Comparison of ENCODE assay signal across 9 mouse cellular contexts in the genomic region with DNA sequence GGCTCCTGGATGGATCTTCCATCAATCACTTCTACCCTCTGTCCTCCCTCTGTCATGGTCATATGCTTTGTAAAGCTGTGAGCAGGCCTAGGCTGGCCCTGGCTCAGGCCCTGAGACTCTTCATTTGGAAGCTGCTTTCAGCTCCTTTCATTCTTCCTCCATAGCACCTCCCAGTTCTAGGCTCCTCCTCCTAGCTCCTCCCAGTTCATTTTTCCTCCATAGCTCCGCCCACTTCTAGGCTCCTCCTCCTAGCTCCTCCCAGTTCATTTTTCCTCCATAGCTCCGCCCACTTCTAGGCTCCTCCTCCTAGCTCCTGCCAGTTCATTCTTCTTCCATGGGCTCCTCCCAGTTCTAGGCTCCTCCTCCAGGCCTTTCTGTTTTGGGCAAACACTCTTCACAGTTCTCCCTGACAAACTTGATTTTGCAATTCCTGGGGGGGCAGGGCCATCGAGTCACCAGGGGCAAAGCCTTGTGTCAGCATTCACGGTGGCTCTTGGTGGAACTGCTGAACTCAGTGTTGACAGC.
DNase-seq lines count a peak whose midpoint lies in the region; ATAC-seq lines count a peak whose summit lies in the region.
"Had no signal": no experiment of that assay in that cellular context is flagged by ENCODE, and none has a peak within 500 bp of the region (broad histone marks: within the 10 kb centered on the region; RNA-seq: fewer than 3 reads in every experiment).

No protein-coding gene starts in this region.

- H3K27ac ChIP-seq in hindbrain, embryonic 10.5 days, result peak overlapping the region; percentile 56
- H3K27ac ChIP-seq in hindbrain, embryonic 16.5 days (ENCODE audit: low read depth, low read length), result no peak overlapping the region
- H3K27ac ChIP-seq: limb, embryonic 15.5 days had no signal

- no peak for ATAC-seq in hindbrain, embryonic 16.5 days
- peak; percentile 68 to 75 for ATAC-seq in hematopoietic stem cell, adult 5-6 weeks (replicated peaks in 1 of 2; ENCODE audit: insufficient read depth in 1 of 2, low FRiP score in 2 of 2, low TSS enrichment in 1 of 2, low read depth in 1 of 2, poor library complexity in 2 of 2, severe bottlenecking in 2 of 2)

- no peak overlapping the region for H3K4me2 ChIP-seq in hindbrain, embryonic 16.5 days (ENCODE audit: low read length)
- H3K4me2 ChIP-seq: limb, embryonic 15.5 days had no signal

- H3K9ac ChIP-seq in hindbrain, embryonic 16.5 days (ENCODE audit: low read depth, low read length), result no peak overlapping the region
- H3K9ac ChIP-seq: limb, embryonic 15.5 days had no signal

- H3K27me3 ChIP-seq in hindbrain, embryonic 10.5 days (ENCODE audit: insufficient read depth, poor library complexity, severe bottlenecking), result no peaks in the 10 kb centered on the region
- no peaks in the 10 kb centered on the region for H3K27me3 ChIP-seq in hindbrain, embryonic 16.5 days (replicated peaks; ENCODE audit: control insufficient read depth, insufficient read depth, low read length)
- H3K27me3 ChIP-seq: limb, embryonic 15.5 days had no signal

- 53% methylated on average over 4 of the region's 4 CpGs for WGBS in hindbrain, embryonic 10.5 days
- WGBS in hindbrain, embryonic 16.5 days, result 47% methylated on average over 4 of the region's 4 CpGs

- H3K4me1 ChIP-seq in hindbrain, embryonic 10.5 days (replicated peaks), result peaks cover 35% of the 10 kb centered on the region
- peaks cover 9% of the 10 kb centered on the region for H3K4me1 ChIP-seq in hindbrain, embryonic 16.5 days (ENCODE audit: control insufficient read depth, insufficient read depth, low read depth, low read length)

- peaks cover 90% of the 10 kb centered on the region for H3K36me3 ChIP-seq in hindbrain, embryonic 10.5 days
- no peaks in the 10 kb centered on the region for H3K36me3 ChIP-seq in hindbrain, embryonic 16.5 days (ENCODE audit: control insufficient read depth, insufficient read depth, low read length)

- no peak overlapping the region for H3K4me3 ChIP-seq in hindbrain, embryonic 10.5 days
- H3K4me3 ChIP-seq in hindbrain, embryonic 16.5 days (ENCODE audit: low read length), result no peak overlapping the region
- H3K4me3 ChIP-seq: limb, embryonic 15.5 days had no signal

- no peaks in the 10 kb centered on the region for H3K9me3 ChIP-seq in hindbrain, embryonic 10.5 days
- H3K9me3 ChIP-seq in hindbrain, embryonic 16.5 days (ENCODE audit: control insufficient read depth, low read length), result no peaks in the 10 kb centered on the region
- H3K9me3 ChIP-seq: limb, embryonic 15.5 days had no signal

- DNase-seq in hindbrain, embryonic 10.5 days (ENCODE audit: low spot score), result no peak
- DNase-seq in MEL-GATA-1-ER (ENCODE audit: extremely low read depth, low read depth), result peak; percentile 34
- peak; percentile 78 for DNase-seq in lung, postnatal 10 days
- DNase-seq in layer of hippocampus, adult 11-12 months (ENCODE audit: low spot score), result no peak
- DNase-seq in urinary bladder, postnatal 10 days (ENCODE audit: low spot score), result no peak
- DNase-seq in ovary, postnatal 14 days (ENCODE audit: low spot score), result no peak

Comparison
In these comparisons a context has a peak if more than half of its experiments do, and no peak if none do; other contexts are left out.
1. DNase-seq: peak in MEL-GATA-1-ER (single experiment) and lung, postnatal 10 days (single experiment); none in hindbrain, embryonic 10.5 days (single experiment), layer of hippocampus, adult 11-12 months (single experiment), urinary bladder, postnatal 10 days (single experiment) and ovary, postnatal 14 days (single experiment).